Mouse (Mus musculus): ENCODE results near the gene S100z. TPM values are rescaled to one million over a fixed set of nuclear protein-coding genes. Genes with fewer than 3 reads are reported as not detected.

S100z gene
- not detected in 2 replicates for polyA plus RNA-seq (2014; fragmentation: Nextera tagmentation; extraction: Ambion mirVana)

- no peak within 1 kb of the TSS for H3K4me2 ChIP-seq (replicated peaks; ENCODE audit: low read depth, low read length)
- ATAC-seq (ENCODE audit: low FRiP score, low TSS enrichment): no peak
- no peak within 1 kb of the TSS for H3K27ac ChIP-seq (ENCODE audit: low read depth, low read length)
- WGBS: 89% methylated on average over 21 of the region's 21 CpGs
- H3K4me3 ChIP-seq (ENCODE audit: low read length): no peak within 1 kb of the TSS
- H3K36me3 ChIP-seq (ENCODE audit: control insufficient read depth, insufficient read depth, low read length): no peaks in the 10 kb centered on the region
- no peaks in the 10 kb centered on the region for H3K27me3 ChIP-seq (ENCODE audit: control insufficient read depth, insufficient read depth, low read length)
- no peaks in the 10 kb centered on the region for H3K9me3 ChIP-seq (ENCODE audit: control insufficient read depth, low read length)
- H3K4me1 ChIP-seq (ENCODE audit: control insufficient read depth, insufficient read depth, low read length): no peaks in the 10 kb centered on the region
- H3K9ac ChIP-seq (ENCODE audit: low read depth, low read length): no peak within 1 kb of the TSS
Measured at GRCm38 (mm10) chr13:95478671-95479413, at the start of gene S100z. Gene S100z (minus strand): TSS chr13:95478721.

- Histone ChIP-seq H3K4me2 (replicated peaks; ENCODE audit: low read depth, low read length) (peak within 1 kb of the TSS; percentile 52), H3K27ac (ENCODE audit: low read depth, low read length) (no peak within 1 kb of the TSS), H3K36me3 (ENCODE audit: control insufficient read depth, insufficient read depth, low read length) (no peaks in the 10 kb centered on the region), H3K27me3 (ENCODE audit: control insufficient read depth, insufficient read depth, low read length) (peaks cover 25% of the 10 kb centered on the region), H3K9ac (ENCODE audit: low read depth, low read length) (peak within 1 kb of the TSS; percentile 50), H3K4me1 (ENCODE audit: control insufficient read depth, insufficient read depth, low read length) (peaks cover 4% of the 10 kb centered on the region; the same call in 1 of the 2 replicates), H3K9me3 (ENCODE audit: control insufficient read depth, low read length) (no peaks in the 10 kb centered on the region), H3K4me3 (ENCODE audit: low read length) (peak within 1 kb of the TSS; percentile 55)
- peak; percentile 87 for ATAC-seq (ENCODE audit: low FRiP score, low TSS enrichment)
- under 1% methylated on average over 54 of the region's 54 CpGs for WGBS
Measured at GRCm38 (mm10) chr13:95524674-95525491, 46.4 kb upstream of the S100z start, which contains the start of gene F2rl1. Gene F2rl1 (minus strand): TSS chr13:95525227.

DNA sequence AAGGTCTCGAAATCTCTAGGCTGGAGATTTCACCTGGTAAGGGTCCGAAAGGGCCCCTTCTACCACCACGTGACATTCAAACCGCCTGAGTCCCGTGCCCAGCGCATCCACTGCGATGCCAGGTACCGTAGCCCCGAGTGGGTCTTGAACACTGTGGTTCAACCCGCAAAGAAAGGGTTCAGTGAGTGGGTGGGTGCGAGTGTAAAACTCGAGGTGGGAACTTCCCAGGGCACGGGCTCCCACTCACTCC lies 45.8 kb upstream of the S100z start:
- peaks cover 25% of the 10 kb centered on the region for H3K27me3 ChIP-seq (ENCODE audit: control insufficient read depth, insufficient read depth, low read length)
- peak; percentile 29; the same call in 1 of the 2 replicates for ATAC-seq (ENCODE audit: low FRiP score, low TSS enrichment)
- H3K4me3 ChIP-seq (ENCODE audit: low read length): peak overlapping the region; percentile 55
- H3K9me3 ChIP-seq (ENCODE audit: control insufficient read depth, low read length): no peaks in the 10 kb centered on the region
- peak overlapping the region; percentile 52 for H3K4me2 ChIP-seq (replicated peaks; ENCODE audit: low read depth, low read length)
- peaks cover 4% of the 10 kb centered on the region; the same call in 1 of the 2 replicates for H3K4me1 ChIP-seq (ENCODE audit: control insufficient read depth, insufficient read depth, low read length)
- WGBS: 0% methylated on average over 13 of the region's 13 CpGs
- H3K9ac ChIP-seq (ENCODE audit: low read depth, low read length): peak overlapping the region; percentile 50
- H3K27ac ChIP-seq (ENCODE audit: low read depth, low read length): no peak overlapping the region
- no peaks in the 10 kb centered on the region for H3K36me3 ChIP-seq (ENCODE audit: control insufficient read depth, insufficient read depth, low read length)

DNA sequence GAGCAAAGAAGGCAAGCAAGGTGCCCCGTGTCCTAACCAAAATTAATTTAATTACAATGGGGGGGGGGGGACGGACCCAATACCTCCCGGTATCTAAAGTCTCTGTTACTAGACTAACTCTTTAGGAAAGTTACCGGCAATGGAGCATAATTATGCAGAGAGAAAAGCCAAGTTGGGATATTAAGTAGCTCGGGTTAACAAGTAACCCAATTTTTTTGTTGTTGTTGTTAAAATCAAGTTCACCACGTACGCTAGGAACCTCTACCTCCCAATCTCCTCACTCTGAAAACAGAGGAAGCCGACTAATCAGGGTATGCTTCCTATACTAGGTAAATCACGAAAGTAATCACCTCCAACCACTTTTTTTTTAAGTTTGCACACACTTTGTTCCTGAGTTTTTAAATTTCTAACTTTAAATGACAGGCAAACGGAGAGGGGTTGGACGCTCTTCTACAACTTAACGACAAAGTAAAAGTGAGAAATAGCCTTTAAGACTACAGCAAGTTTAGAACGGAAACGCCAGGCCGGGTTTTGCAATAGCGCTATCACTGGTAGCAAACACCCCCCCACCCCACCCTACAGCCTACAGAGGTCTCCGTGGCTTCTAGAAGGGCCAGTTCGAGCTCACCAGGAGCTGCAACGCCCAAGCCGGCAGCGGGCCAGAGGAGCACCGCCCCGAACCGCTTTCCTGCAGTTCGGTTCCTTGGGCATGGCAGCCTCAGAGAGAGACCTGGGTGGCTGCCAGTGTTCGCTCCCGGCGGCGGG lies 45.3 kb upstream of the S100z start:
- Histone ChIP-seq H3K9me3 (ENCODE audit: control insufficient read depth, low read length) (no peaks in the 10 kb centered on the region), H3K4me2 (replicated peaks; ENCODE audit: low read depth, low read length) (peak overlapping the region; percentile 52), H3K9ac (ENCODE audit: low read depth, low read length) (peak overlapping the region; percentile 50), H3K4me3 (ENCODE audit: low read length) (peak overlapping the region; percentile 55), H3K27me3 (ENCODE audit: control insufficient read depth, insufficient read depth, low read length) (peaks cover 25% of the 10 kb centered on the region), H3K4me1 (ENCODE audit: control insufficient read depth, insufficient read depth, low read length) (peaks cover 4% of the 10 kb centered on the region; the same call in 1 of the 2 replicates), H3K36me3 (ENCODE audit: control insufficient read depth, insufficient read depth, low read length) (no peaks in the 10 kb centered on the region), H3K27ac (ENCODE audit: low read depth, low read length) (no peak overlapping the region)
- WGBS: 2% methylated on average over 29 of the region's 29 CpGs
- ATAC-seq (ENCODE audit: low FRiP score, low TSS enrichment): peak; percentile 11; the same call in 1 of the 2 replicates

GRCm38 (mm10) chr13:95522176-95522575 lies 43.7 kb upstream of the S100z start:
- Histone ChIP-seq H3K9ac (ENCODE audit: low read depth, low read length) (no peak overlapping the region), H3K4me3 (ENCODE audit: low read length) (no peak overlapping the region), H3K27ac (ENCODE audit: low read depth, low read length) (no peak overlapping the region), H3K27me3 (ENCODE audit: control insufficient read depth, insufficient read depth, low read length) (peaks cover 25% of the 10 kb centered on the region), H3K9me3 (ENCODE audit: control insufficient read depth, low read length) (no peaks in the 10 kb centered on the region), H3K36me3 (ENCODE audit: control insufficient read depth, insufficient read depth, low read length) (no peaks in the 10 kb centered on the region), H3K4me2 (replicated peaks; ENCODE audit: low read depth, low read length) (no peak overlapping the region), H3K4me1 (ENCODE audit: control insufficient read depth, insufficient read depth, low read length) (peaks cover 4% of the 10 kb centered on the region; the same call in 1 of the 2 replicates)
- ATAC-seq (ENCODE audit: low FRiP score, low TSS enrichment): no peak
- WGBS: 80% methylated on average over 10 of the region's 10 CpGs

DNA sequence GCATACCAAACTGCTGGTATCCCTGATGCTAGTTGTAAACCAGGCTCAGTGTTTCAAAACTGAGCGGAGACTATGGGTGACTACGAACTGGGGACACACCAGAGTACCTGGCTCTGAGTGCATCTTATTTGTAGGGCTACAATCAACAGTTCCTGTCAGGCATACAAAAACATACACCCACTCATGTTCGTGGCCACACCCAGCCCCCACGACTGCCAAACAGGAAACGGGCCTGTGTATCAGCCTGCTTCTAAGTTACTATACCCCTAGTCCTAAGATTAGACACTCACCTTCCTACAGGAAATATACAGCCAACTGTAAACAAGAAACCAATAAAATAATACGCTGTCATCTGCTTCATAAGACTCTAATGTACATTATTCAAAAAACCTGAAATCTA lies 42.5 kb upstream of the S100z start:
- Histone ChIP-seq H3K4me1 (ENCODE audit: control insufficient read depth, insufficient read depth, low read length) (peaks cover 4% of the 10 kb centered on the region; the same call in 1 of the 2 replicates), H3K36me3 (ENCODE audit: control insufficient read depth, insufficient read depth, low read length) (no peaks in the 10 kb centered on the region), H3K27me3 (ENCODE audit: control insufficient read depth, insufficient read depth, low read length) (peaks cover 19% of the 10 kb centered on the region), H3K27ac (ENCODE audit: low read depth, low read length) (no peak overlapping the region), H3K4me2 (replicated peaks; ENCODE audit: low read depth, low read length) (no peak overlapping the region), H3K9ac (ENCODE audit: low read depth, low read length) (no peak overlapping the region), H3K9me3 (ENCODE audit: control insufficient read depth, low read length) (no peaks in the 10 kb centered on the region), H3K4me3 (ENCODE audit: low read length) (no peak overlapping the region)
- no peak for ATAC-seq (ENCODE audit: low FRiP score, low TSS enrichment)
- WGBS: 80% methylated on average over 6 of the region's 6 CpGs

GRCm38 (mm10) chr13:95514756-95515155 lies 36.2 kb upstream of the S100z start:
- ATAC-seq (ENCODE audit: low FRiP score, low TSS enrichment): no peak
- Histone ChIP-seq H3K27ac (ENCODE audit: low read depth, low read length) (no peak overlapping the region), H3K9ac (ENCODE audit: low read depth, low read length) (no peak overlapping the region), H3K36me3 (ENCODE audit: control insufficient read depth, insufficient read depth, low read length) (no peaks in the 10 kb centered on the region), H3K4me2 (replicated peaks; ENCODE audit: low read depth, low read length) (no peak overlapping the region), H3K9me3 (ENCODE audit: control insufficient read depth, low read length) (no peaks in the 10 kb centered on the region), H3K4me3 (ENCODE audit: low read length) (no peak overlapping the region), H3K4me1 (ENCODE audit: control insufficient read depth, insufficient read depth, low read length) (no peaks in the 10 kb centered on the region), H3K27me3 (ENCODE audit: control insufficient read depth, insufficient read depth, low read length) (no peaks in the 10 kb centered on the region)
- WGBS: 70% methylated on average over 4 of the region's 4 CpGs

- Histone ChIP-seq H3K4me1 (ENCODE audit: control insufficient read depth, insufficient read depth, low read length) (no peaks in the 10 kb centered on the region), H3K9me3 (ENCODE audit: control insufficient read depth, low read length) (no peaks in the 10 kb centered on the region), H3K27ac (ENCODE audit: low read depth, low read length) (no peak overlapping the region), H3K4me3 (ENCODE audit: low read length) (no peak overlapping the region), H3K4me2 (replicated peaks; ENCODE audit: low read depth, low read length) (no peak overlapping the region), H3K36me3 (ENCODE audit: control insufficient read depth, insufficient read depth, low read length) (no peaks in the 10 kb centered on the region), H3K27me3 (ENCODE audit: control insufficient read depth, insufficient read depth, low read length) (no peaks in the 10 kb centered on the region), H3K9ac (ENCODE audit: low read depth, low read length) (no peak overlapping the region)
- ATAC-seq (ENCODE audit: low FRiP score, low TSS enrichment): no peak
- 92% methylated on average over 5 of the region's 5 CpGs for WGBS
Measured at GRCm38 (mm10) chr13:95510054-95510453, 31.5 kb upstream of the S100z start.

Measured in kidney, embryonic 14.5 days (tissue).